Mouse (Mus musculus): ENCODE measurements around the gene Selenoi. TPM values are rescaled to one million over a fixed set of nuclear protein-coding genes. Genes with fewer than 3 reads are reported as not detected.

Gene Selenoi
- total and polyA plus RNA-seq, 3 experiments: 43.4 to 101 (median 76.3) TPM

DNA sequence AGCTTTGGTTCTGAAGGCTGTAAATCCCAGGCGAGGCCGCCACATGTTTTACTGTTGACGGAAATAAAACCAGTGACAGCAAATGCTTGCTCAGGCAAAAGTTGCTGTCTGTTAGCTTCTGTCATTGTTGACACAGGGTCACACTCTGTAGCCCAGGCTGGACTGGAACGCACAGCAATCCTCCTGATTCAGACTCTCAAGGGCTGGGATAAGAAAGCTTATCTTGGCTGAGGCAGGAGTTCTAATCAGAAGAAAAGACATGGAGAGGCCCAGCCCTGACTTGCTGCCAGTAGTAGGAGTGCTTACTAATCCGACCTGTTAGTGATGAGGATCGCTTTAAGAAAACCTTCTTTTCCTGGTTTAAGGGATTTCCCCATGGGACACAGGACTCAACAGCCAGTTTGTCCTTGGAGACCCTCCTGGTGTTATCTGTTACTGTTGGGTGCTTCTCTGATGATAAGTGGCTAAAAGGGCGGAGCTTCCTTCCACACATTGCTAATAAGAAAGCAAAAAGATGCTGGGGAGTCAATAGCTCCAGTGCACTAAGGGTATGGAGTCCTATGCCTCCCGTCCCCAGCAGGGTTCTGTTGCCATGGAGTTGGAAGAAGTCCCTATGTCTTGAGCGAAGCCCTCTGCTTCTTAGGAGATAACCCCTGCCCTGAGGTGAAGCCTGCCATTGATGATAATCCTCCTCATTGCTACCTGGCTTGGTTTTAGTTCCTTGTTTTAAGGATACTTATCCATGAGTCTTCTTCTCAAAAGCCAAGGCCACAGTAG lies 54.9 kb downstream of the Selenoi start:
- H3K4me3 ChIP-seq (ENCODE audit: control insufficient read depth in 1 of 2, insufficient read depth in 1 of 2, low read depth in 2 of 2, low read length in 2 of 2): no peak overlapping the region
- no peak overlapping the region for H3K27ac ChIP-seq (ENCODE audit: control insufficient read depth, low read depth, low read length)
- TF ChIP-seq SIN3A (IDR thresholded peaks at IDR 0.05; ENCODE audit: low read length) (peak; percentile 33; the same call in 1 of the 2 replicates), MYB (IDR thresholded peaks at IDR 0.05; ENCODE audit: low read depth, low read length) (no peak), TCF12 (IDR thresholded peaks at IDR 0.05; ENCODE audit: low read depth, low read length) (peak; percentile 77), USF2 (IDR thresholded peaks at IDR 0.05; ENCODE audit: borderline replicate concordance in 1 of 2, insufficient read depth in 1 of 2, low read depth in 1 of 2, low read length in 2 of 2) (no peak), CHD2 (IDR thresholded peaks at IDR 0.05; ENCODE audit: low read length) (no peak), HCFC1 (IDR thresholded peaks at IDR 0.05; ENCODE audit: low read depth, low read length) (no peak), USF1 (IDR thresholded peaks at IDR 0.05; ENCODE audit: low read depth, low read length) (no peak), GATA1 (IDR thresholded peaks at IDR 0.05; ENCODE audit: low read depth, low read length) (peak; percentile 72), JUND (IDR thresholded peaks at IDR 0.05; ENCODE audit: low read depth, low read length) (no peak), CHD1 (IDR thresholded peaks at IDR 0.05; ENCODE audit: low read depth, low read length) (no peak), MAX (IDR thresholded peaks at IDR 0.05; ENCODE audit: low read length) (no peak), POLR2AphosphoS2 (IDR thresholded peaks at IDR 0.05; ENCODE audit: low read length) (no peak), ETS1 (IDR thresholded peaks at IDR 0.05; ENCODE audit: low read depth, low read length) (0 out of 2 replicates have a peak, but pooled peaks have one; percentile 45), POLR2AphosphoS5 (IDR thresholded peaks at IDR 0.05; ENCODE audit: borderline replicate concordance, low read depth, low read length) (no peak), RCOR1 (IDR thresholded peaks at IDR 0.05; ENCODE audit: low read depth, low read length) (peak; percentile 36; the same call in 1 of the 2 replicates), ELF1 (IDR thresholded peaks at IDR 0.05; ENCODE audit: low read depth, low read length) (no peak), ZKSCAN1 (IDR thresholded peaks at IDR 0.05; ENCODE audit: low read depth, low read length) (no peak), RAD21 (IDR thresholded peaks at IDR 0.05; ENCODE audit: low read depth, low read length) (no peak), TBP (IDR thresholded peaks at IDR 0.05; ENCODE audit: low read depth, low read length) (no peak), MYC (IDR thresholded peaks at IDR 0.05; ENCODE audit: low read depth, low read length) (no peak), CTCF (IDR thresholded peaks at IDR 0.05 in 2 of 3, conservative IDR thresholded peaks at IDR 0.05 in 1 of 3; ENCODE audit: control insufficient read depth in 1 of 3, insufficient read depth in 1 of 3, low read depth in 2 of 3, low read length in 3 of 3, poor library complexity in 1 of 3, severe bottlenecking in 1 of 3) (no peak), SMC3 (IDR thresholded peaks at IDR 0.05; ENCODE audit: low read depth, low read length) (no peak), KAT2A (conservative IDR thresholded peaks at IDR 0.05; ENCODE audit: low read depth, low read length) (no peak), NELFE (IDR thresholded peaks at IDR 0.05; ENCODE audit: low read depth, low read length) (no peak), MEF2A (IDR thresholded peaks at IDR 0.05; ENCODE audit: extremely low read depth, insufficient replicate concordance, low read depth, low read length, poor library complexity, severe bottlenecking) (no peak), UBTF (IDR thresholded peaks at IDR 0.05; ENCODE audit: borderline replicate concordance, insufficient read depth, low read depth, low read length) (no peak), GABPA (IDR thresholded peaks at IDR 0.05; ENCODE audit: low read depth, low read length) (no peak), E2F4 (IDR thresholded peaks at IDR 0.05; ENCODE audit: borderline replicate concordance, low read depth, low read length) (no peak), EP300 (IDR thresholded peaks at IDR 0.05; ENCODE audit: low read depth in 1 of 2, low read length in 2 of 2) (peak; percentile 61 to 68)

More for the DNA sequence above, 54.9 kb downstream of the Selenoi start:
- no peak overlapping the region for H3K9ac ChIP-seq (ENCODE audit: control insufficient read depth, low read depth, low read length, poor library complexity, severe bottlenecking)
- H3K9me3 ChIP-seq (replicated peaks; ENCODE audit: insufficient read depth, low read length): no peaks in the 10 kb centered on the region
- DNase-seq (ENCODE audit: low read depth, low spot score): peak; percentile 61
- H3K4me1 ChIP-seq (ENCODE audit: control insufficient read depth in 1 of 2, insufficient read depth in 2 of 2, low read length in 2 of 2): peaks cover 3 to 16% of the 10 kb centered on the region in 2 experiments
- no peaks in the 10 kb centered on the region for H3K27me3 ChIP-seq (ENCODE audit: control insufficient read depth in 1 of 2, insufficient read depth in 2 of 2, low read length in 2 of 2)
- H3K79me2 ChIP-seq (ENCODE audit: control insufficient read depth, insufficient read depth, low read length, poor library complexity): no peaks in the 10 kb centered on the region
- H3K36me3 ChIP-seq (ENCODE audit: control insufficient read depth in 1 of 2, insufficient read depth in 2 of 2, low read length in 2 of 2): peaks cover 0 to 16% of the 10 kb centered on the region in 2 experiments; a peak in 2 of 4 replicates

Data from MEL (cell line).